Mouse (Mus musculus): ENCODE measurements around the gene Zc3h14.

Gene Zc3h14

GRCm38 (mm10) chr12:98746746-98747379 is at the start of gene Zc3h14:
Gene Zc3h14, plus strand, starts transcription at chr12:98746964.
- DNase-seq, result peak; percentile 90

GRCm38 (mm10) chr12:98697202-98697601 is 49.6 kb upstream of the Zc3h14 start:
- no peak for DNase-seq

GRCm38 (mm10) chr12:98701564-98701963 is 45.2 kb upstream of the Zc3h14 start:
- peak; percentile 76 for DNase-seq

GRCm38 (mm10) chr12:98703554-98703953 is 43.2 kb upstream of the Zc3h14 start:
- no peak for DNase-seq

GRCm38 (mm10) chr12:98703961-98704360 is 42.8 kb upstream of the Zc3h14 start:
- no peak for DNase-seq

- DNase-seq, result no peak
Measured at GRCm38 (mm10) chr12:98712819-98713218, 33.9 kb upstream of the Zc3h14 start.

- no peak for DNase-seq
Measured at GRCm38 (mm10) chr12:98713621-98714103, 33.1 kb upstream of the Zc3h14 start.

GRCm38 (mm10) chr12:98714757-98715156 is 32.0 kb upstream of the Zc3h14 start:
- DNase-seq, result no peak

GRCm38 (mm10) chr12:98716142-98716541 is 30.6 kb upstream of the Zc3h14 start:
- DNase-seq, result no peak

GRCm38 (mm10) chr12:98720628-98721027 is 26.1 kb upstream of the Zc3h14 start:
- peak; percentile 89 for DNase-seq

GRCm38 (mm10) chr12:98721030-98721429 is 25.7 kb upstream of the Zc3h14 start:
- DNase-seq, result no peak

- no peak for DNase-seq
Measured at GRCm38 (mm10) chr12:98724224-98724623, 22.5 kb upstream of the Zc3h14 start.

- DNase-seq, result no peak
Measured at GRCm38 (mm10) chr12:98724976-98725375, 21.8 kb upstream of the Zc3h14 start.

GRCm38 (mm10) chr12:98726078-98726477 is 20.7 kb upstream of the Zc3h14 start:
- DNase-seq, result no peak

- DNase-seq, result peak; percentile 57
Measured at GRCm38 (mm10) chr12:98727186-98727585, 19.6 kb upstream of the Zc3h14 start.

- peak; percentile 84 for DNase-seq
Measured at GRCm38 (mm10) chr12:98730682-98731081, 16.1 kb upstream of the Zc3h14 start.

GRCm38 (mm10) chr12:98733165-98733564 is 13.6 kb upstream of the Zc3h14 start:
- DNase-seq, result no peak

- no peak for DNase-seq
Measured at GRCm38 (mm10) chr12:98733776-98734175, 13.0 kb upstream of the Zc3h14 start.

GRCm38 (mm10) chr12:98734246-98734879 is 12.4 kb upstream of the Zc3h14 start:
- peak; percentile 88 for DNase-seq

- DNase-seq, result no peak
Measured at GRCm38 (mm10) chr12:98734880-98735801, 11.6 kb upstream of the Zc3h14 start.

- DNase-seq, result no peak
Measured at GRCm38 (mm10) chr12:98736951-98737800, 9.6 kb upstream of the Zc3h14 start, which contains the start of gene Ptpn21. Gene Ptpn21, minus strand, starts transcription at chr12:98737405.

GRCm38 (mm10) chr12:98737801-98738350 is 8.9 kb upstream of the Zc3h14 start:
- no peak for DNase-seq
